Mouse (Mus musculus): ENCODE data around the gene Atxn1.

Atxn1 gene

GRCm38 (mm10) chr13:45859081-45859709, 105.6 kb downstream of the Atxn1 start:
- DNase-seq: no peak

- DNase-seq: no peak
These were observed 107.4 kb downstream of the Atxn1 start for GRCm38 (mm10) chr13:45857416-45857815.

- no peak for DNase-seq
These were observed 110.3 kb downstream of the Atxn1 start for GRCm38 (mm10) chr13:45854531-45854930.

- DNase-seq: no peak
These were observed 111.1 kb downstream of the Atxn1 start for GRCm38 (mm10) chr13:45853691-45854090.

DNA sequence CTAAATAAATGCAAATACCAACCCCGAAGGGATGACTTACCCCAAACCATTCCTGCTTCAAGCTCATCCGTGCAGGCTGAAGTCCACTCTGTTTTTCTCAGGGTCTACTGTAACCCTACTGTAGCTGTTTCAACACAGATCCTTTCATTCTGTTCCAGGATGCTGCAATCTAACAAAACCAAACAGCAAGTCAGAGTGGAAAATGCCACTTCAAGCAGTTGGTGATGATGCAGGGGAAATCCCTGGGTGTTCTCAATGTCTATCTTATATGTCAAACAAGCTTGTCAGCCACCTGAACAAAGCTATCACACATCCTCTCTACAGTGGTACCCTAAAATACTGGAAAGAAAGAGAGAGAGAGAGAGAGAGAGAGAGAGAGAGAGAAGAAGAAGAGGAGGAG, 112.5 kb downstream of the Atxn1 start:
- DNase-seq: no peak

DNA sequence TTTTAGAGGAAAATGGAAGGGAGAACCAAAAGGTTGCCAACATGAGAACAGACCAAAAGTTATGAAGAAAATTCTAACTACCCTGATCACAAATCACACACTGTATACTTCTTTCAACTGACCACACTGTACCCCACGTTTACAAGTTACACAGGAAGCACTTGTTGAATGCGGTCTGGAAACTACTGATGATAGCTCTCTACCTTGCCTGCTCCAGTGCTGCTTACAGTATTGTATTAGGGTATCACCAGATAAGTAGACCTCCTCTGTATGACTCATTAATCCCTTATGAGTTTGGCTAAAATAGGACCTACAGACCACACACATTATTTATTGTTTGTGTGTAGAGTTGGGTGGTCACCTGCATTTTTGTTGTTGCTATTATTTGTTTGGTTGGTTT, 113.1 kb downstream of the Atxn1 start:
- no peak for DNase-seq

- no peak for DNase-seq
These were observed 113.7 kb downstream of the Atxn1 start for GRCm38 (mm10) chr13:45851156-45851555.

- DNase-seq: peak; percentile 28
These were observed 114.4 kb downstream of the Atxn1 start for GRCm38 (mm10) chr13:45850181-45850974.

DNA sequence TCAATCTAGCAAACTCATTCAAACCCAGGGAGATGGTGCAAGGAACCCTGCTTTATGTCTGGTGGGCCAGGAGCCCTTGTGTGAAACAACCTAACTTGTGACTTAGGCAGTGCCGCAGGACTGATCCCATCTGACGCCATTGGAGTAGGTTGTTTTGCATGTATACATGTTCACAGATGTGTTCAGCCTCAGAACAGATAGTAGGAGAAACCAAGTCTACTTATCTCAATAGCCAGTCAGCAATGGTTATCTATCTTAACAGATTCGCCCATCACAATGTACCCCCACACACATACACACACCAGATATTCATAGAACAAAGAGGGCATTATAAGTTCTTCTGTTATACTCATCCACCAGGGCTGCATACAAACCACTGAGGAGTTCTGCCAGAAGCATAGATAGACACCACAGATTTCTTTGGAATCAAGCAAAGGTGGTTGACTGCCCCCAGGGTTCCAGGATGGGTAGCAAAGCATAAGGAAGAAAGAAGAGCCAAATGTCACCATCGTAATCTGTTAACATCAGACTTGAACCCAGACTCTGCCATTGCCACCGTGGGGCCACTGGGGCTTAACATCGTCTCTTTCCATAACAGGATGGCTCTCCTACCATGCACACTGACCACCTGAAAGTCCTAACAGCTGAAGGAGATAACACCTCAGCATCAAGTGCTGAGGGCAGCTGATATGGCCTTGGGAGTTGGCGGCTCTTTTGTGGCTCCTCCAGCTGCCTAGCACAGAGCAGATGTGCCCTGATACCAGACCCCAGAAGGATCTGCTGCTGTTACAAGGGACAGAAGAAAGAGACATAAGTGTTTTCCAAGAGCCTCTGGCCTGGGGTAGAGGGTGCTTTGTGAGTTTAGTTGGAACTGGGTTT, 115.4 kb downstream of the Atxn1 start:
- DNase-seq: no peak

- no peak for DNase-seq
These were observed 122.2 kb downstream of the Atxn1 start for GRCm38 (mm10) chr13:45842511-45843055.

GRCm38 (mm10) chr13:45839901-45840300, 124.9 kb downstream of the Atxn1 start:
- no peak for DNase-seq

- DNase-seq: no peak
These were observed 127.1 kb downstream of the Atxn1 start for GRCm38 (mm10) chr13:45837609-45838220.

DNA sequence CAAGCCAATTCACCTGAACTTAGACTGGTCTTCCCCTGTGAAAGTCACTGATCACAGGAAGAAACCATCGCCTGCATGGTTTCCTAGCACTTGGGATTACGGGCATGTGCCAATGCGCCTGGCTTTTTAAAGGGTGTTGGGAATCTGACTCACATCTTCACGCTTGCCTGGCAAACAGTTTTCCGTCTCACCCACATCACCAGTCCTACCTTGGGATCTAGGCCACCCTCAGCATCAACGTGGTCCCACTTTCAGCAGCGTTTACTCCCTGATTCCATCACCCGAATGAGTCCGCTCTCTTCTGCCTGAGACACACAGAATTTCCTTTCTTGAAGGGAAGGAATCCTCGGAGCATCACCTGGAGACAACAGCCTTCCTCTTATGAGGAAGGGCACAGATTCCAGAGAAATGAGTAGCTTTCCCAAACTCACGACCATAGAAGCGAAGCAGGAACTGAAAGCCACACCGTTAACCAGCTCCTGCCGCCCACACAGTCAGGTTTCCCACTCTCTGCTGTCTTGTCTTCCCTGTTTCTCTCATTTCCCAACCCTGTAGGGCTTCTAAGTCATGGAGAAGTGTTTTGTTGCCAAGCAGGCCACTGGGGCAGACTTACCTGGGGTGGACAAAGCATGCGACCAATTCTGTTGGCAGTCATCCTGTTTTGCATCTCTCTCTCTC, 128.3 kb downstream of the Atxn1 start:
- no peak for DNase-seq

GRCm38 (mm10) chr13:45834300-45834699, 130.5 kb downstream of the Atxn1 start:
- DNase-seq: no peak

GRCm38 (mm10) chr13:45832695-45833350, 132.0 kb downstream of the Atxn1 start:
- DNase-seq: no peak

DNA sequence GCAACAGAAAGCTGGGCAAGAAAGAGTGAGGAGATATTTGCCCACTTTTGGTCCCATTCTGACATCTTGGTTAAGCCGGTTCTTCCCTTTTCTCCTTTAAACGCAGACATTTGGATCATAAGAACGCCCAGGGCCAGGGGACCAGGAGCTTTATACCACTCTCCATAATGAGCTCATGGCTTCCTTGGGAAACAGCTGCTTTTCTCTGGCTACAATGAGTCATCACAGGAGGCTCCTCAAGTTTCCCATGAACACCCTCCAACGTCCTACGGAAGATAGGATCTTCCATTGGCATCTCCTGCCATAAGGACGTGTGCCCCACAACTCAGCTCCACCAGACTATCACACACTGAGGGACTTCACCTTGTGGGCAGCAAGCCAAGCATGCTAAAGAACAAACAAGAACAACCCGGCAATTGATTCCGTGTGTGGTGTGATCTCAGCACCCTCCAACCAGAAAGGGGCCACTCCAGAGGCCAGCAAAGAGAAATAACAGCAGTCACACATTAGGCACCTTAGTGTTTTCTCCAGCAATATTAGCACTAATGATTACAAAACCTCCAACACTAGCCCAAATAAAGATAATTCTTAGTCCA, 135.4 kb downstream of the Atxn1 start:
- no peak for DNase-seq

- no peak for DNase-seq
These were observed 136.8 kb downstream of the Atxn1 start for GRCm38 (mm10) chr13:45828035-45828434.

- DNase-seq: no peak
These were observed 137.2 kb downstream of the Atxn1 start for GRCm38 (mm10) chr13:45827619-45828018.

DNA sequence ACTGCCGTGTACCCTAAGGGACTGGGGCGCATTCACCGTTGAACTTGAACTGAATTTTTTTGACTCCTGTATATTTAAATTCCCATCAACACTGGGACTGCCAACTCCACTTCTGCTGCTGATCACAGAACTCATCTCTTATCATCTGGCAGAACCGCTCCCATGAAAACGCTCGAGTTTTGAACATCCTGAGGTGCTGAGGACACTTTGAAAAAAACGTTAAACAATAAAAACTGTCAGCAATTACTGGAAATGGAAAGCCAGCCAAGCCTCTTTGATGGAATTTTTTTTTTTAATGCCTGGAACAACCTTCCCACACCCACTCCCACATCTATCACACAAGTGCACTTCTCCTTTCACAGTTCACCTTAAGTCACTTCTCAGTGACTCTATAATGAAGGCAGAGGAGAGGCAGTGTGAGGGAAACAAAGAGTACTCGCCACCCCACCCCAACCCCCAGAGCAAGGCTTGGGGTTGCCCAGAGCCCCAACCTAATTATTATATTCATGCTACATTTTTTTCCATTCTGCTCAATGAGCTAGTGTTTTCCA, 137.7 kb downstream of the Atxn1 start:
- DNase-seq: no peak

GRCm38 (mm10) chr13:45822491-45822829, 142.3 kb downstream of the Atxn1 start:
- DNase-seq: no peak

Measured in layer of hippocampus, adult 9-11 months (tissue).